Mouse (Mus musculus): ENCODE data around the gene Iqschfp. TPM values are rescaled to one million over a fixed set of nuclear protein-coding genes. Genes with fewer than 3 reads are reported as not detected.
A peak's percentile ranks its signal among the peaks of the same experiment; 100 is the strongest.

The Iqschfp gene
- total RNA-seq, 1 experiment from 2014 or later: not detected

DNA sequence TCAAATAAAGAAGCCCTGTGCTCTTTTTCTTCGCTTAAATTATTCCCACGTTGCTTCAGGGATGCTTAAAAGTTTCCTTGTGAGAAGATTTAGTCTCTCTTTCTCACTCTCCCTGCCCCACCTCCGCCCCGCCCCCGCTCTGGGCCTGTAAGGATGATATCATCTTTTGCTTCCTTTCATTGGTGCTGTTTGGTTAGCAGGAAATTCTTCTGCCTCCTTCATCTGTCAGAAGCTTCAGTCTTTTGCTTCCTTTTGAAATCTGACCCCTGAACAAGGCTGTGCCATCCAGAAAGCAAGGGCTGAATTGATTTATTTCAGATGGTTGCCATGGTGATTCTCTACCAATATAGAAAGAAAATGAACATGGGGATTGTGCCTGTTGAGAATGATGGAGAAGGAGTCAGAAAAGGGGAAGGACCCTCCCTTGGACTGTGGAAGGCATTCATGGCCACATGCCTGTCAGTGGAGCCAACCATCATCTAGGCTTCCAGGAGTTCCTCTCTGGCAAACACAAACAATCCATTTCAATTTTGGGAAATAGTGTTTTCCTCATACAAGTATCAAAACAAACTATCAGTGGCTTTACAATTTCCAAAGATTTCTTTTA is 62.5 kb downstream of the Iqschfp start:
- no peak for DNase-seq

DNA sequence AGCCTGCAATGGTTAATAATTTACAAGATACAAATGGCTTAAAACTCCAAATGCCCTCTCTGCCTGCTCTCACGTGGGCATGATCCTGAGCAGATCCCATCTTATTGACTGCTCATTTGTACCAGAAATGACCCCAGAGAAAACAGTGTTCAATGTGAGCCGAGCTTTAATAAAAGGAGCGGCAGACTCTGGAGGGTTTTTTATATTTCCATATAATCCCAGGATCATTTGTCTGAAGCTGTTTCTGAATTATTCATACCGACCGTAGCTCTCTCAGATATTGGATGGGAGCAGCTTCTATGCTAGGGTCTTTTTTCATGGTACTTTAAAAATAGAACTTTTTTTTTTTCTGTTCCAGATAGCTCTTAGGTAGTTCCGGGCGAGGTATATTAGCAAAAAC is 67.6 kb downstream of the Iqschfp start:
- no peak for DNase-seq

DNA sequence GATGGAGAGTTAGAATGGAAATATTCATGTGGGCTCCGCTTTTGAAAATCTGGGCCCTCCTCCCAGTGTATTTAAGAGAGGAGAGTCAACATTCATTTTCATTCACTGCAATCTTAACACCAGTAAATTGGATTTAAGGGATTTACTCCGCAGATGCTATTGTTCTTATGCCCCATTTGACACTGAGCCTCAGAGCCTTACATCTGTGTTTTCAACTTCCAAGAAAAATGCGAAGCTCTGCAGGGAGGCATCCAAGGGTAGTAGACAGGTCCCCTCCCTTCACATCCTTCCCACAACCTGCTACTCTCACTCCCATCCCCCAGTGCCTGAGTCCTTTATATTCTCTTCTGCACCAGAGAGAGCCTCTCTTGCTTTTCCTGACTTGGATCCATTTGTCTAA is 68.1 kb downstream of the Iqschfp start:
- DNase-seq: no peak

DNA sequence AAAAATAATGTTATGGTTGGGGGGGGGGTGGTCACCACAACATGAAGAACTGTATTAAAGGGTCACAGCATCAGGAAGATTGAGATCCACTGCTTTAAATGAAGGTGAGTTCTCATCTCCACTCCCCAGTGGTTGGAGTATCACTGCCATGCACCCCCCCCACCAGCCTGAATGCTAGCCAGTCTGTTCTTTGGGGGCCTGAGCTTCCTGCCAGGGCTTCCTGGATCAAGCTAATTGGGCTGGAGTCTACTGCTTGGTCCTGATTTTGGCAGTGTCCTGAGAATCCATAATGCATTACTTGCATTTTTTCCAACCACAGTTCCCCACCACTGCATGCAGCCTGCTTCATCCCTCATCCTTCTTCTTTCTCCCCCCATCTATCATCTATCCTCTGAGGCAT is 68.7 kb downstream of the Iqschfp start:
- DNase-seq: no peak

DNA sequence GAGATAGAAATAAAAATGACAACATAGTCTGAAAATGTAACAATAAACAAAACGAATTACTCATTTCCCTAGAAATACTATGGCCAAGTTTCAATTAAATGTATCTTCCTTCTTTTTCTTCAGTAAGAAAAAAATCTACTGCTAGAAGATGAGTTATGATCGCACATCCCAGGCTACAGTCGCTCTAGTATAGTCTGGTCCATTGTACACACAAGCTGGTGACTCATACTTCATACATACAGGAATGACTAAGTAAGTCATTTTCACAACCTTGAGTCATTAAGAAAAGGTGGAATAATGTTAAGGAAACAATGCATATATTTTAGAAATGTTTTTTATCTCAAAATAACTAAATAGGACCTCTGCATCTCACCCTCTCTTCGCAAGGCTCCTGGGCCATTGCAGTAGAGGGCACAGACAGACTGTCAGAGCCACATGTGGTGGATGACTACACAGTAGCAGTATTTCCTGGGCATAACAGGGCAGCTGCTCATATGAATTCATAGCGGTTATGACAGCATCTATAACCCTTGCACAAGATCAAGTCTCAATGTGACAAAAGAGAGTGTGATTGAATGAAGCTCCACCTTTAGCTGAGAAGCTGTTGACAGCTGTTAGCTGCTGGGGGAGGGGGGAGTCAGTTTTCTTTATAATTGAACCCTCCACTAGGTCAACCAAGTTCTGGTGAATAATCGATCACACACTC is 70.1 kb downstream of the Iqschfp start:
- no peak for DNase-seq

DNA sequence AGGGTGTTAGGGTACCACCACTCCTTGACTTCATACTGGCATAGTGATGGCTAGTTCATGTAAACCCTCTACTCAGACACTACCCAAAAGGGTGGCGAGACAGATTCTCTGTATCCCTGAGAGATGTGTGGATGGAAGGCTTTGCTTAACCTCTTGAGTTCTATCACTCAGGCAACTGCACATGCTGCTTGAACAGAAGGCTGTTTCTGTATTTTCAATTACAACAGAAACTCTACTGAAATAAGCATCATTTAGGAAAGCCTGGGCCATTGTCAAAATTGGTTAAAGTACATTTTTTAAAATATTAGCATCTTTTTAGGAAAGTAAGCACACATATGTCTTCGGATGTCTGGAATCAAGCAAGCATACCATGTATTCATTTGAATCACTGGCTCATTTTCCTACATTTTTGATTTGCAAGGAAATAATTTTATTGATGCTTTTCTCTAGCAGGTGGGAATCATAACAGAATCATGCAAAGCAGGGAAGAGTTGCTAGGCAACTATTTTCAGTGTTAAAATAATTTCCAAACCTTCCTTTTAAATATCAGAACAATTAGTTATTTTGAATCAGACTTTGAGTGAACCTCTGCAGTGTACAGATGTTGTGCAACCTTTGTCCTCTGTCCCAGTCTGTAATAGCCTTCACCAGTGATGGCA is 82.4 kb downstream of the Iqschfp start:
- DNase-seq: no peak

DNA sequence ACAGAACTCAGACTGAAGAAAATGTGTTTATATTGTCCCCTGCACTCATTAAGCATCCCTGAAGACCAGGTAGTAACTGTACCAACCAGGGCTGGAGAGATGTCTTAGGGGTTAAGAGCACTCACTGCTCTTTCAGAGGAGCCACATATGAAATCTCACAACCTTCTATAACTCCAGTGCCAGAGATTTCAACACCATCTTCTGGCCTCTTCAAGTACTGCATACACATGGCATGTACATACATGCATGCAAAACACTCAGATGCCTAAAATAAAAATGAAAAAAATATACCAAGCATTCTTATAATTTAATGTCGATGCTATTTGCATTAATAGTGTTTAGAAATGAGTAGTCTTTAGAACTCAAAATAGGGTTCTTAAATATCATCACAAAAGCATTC is 88.0 kb downstream of the Iqschfp start:
- no peak for DNase-seq

DNA sequence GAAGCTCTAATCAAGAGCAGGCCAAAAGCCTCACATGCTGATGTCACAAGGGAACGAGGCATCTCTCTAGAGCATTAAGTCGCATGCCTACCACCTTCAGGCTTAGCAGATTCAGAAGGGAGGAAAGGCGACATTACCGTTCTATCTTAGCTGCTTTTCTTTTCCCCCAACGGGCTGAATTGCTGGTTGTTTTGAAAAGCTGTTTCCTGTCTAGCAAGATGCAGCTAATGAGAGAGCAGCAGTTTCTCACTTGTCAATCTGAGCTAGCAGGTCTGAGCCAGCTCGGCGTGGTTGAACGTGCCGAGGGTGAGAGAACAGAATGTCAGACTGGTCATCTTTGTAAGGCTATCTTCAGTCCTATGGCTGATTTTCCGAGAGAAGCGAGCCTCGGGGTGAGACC is 91.3 kb downstream of the Iqschfp start:
- no peak for DNase-seq

DNA sequence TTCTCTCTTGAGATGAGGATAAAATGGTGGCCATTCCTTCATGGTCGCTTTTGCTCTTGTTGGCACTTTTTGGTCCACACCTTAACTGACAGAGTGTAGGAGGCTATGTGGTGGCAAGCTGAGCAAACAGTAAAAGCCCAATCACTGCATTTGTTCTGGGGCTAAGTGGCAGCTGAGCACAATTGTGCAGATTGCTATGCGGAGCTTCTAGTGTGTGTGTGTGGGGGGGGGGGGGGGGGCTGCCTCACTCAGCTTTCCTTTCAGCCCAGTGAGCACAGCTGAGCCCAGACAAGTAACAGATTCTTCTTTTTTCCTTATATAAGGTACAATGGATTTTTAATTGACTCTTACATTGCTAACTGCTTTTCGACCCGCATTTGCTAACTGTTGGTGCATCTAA is 110.4 kb downstream of the Iqschfp start:
- no peak for DNase-seq

DNA sequence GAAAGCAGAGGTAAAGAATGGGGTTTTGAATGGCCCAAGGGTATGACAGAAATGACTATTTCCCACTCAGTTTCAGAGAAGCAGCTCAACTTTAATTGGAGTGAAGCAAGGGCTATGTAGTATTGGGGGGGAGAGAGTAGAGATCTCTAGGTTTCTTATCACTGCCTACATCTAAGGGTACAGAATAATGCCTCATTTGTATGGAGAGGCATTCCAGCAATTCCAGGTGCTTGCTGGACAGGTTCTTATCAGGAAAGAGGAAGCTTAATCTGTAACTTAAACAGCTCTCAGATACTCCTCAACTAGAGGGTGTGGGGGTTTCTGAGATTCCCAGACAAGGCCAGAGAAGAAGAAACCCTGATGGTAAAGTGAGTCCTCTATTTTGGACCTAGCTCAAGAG is 120.3 kb downstream of the Iqschfp start:
- no peak for DNase-seq

DNA sequence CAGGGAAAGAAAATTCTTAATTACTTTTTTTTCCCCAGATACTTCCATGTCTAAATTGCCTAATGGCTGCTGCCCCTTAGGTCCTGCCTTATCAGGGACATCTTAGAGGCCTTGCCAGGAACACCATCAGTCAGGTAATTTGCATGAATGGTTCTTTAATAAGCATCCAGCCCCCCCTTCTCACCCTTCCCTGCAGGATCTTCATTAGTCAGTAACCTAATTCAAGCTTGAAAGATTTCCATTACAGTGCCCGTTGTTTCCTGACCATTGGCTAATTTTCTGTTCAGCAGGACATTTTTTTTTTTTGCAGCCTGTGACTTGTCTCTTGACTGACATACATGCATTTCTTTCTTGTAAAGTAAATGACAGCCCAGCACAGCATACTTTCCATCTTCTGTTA is 123.8 kb downstream of the Iqschfp start:
- DNase-seq: no peak

DNA sequence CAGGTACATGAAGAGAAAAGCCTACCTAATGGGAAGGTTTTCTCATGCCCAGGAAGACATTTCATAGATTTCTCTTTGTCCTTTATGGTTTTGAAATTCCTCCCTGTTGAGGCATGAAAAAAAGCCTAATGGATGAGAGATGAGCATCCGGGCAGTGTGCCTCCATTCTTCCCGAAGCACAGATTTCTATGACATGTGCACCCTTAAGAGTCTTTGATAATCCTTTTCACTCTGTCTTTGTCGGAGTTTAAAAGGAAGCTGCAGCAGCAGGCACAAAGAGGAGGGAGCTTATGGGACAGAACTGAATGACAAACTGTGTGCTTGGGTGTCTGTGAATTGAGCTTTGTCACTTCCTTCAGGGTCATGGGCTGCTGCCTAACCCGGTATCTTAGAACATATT is 127.4 kb downstream of the Iqschfp start:
- DNase-seq: no peak

DNA sequence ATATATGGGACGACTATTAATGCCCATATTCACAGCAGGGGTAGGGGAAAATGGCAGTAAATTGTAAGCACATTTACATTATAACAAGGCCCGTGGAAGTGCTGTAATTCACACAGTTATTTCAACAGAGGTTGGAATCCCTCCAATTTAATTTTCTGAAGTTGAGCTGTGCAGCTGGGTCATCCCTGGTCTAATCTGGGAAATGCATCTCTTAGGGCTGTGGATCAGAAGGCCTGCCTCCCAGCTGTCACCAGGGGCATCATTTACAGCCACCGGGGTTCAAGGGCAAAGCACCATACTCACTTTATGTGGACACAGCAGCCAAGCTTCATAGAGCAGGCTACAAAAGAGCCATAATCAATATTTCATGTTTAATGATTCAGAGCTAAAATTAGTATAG is 144.1 kb downstream of the Iqschfp start:
- DNase-seq: no peak

DNA sequence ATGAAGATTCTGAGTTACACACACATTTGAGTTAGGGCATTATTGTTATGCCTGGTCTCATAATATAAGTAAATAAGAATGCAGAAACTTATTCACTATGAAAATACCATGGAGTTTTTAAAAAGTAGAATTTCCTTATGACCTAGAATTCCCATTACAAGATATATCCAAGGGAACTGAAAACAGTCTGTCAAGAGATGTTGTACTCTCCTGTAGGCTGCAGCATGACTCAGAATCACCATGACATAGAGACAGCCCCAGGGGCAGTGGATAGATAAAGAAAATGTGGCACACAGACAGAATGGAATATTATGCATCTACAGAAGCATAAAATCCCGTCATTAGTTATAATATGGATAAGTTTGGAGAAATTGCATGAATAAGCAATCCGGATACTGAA is 150.9 kb downstream of the Iqschfp start:
- DNase-seq: no peak

DNA sequence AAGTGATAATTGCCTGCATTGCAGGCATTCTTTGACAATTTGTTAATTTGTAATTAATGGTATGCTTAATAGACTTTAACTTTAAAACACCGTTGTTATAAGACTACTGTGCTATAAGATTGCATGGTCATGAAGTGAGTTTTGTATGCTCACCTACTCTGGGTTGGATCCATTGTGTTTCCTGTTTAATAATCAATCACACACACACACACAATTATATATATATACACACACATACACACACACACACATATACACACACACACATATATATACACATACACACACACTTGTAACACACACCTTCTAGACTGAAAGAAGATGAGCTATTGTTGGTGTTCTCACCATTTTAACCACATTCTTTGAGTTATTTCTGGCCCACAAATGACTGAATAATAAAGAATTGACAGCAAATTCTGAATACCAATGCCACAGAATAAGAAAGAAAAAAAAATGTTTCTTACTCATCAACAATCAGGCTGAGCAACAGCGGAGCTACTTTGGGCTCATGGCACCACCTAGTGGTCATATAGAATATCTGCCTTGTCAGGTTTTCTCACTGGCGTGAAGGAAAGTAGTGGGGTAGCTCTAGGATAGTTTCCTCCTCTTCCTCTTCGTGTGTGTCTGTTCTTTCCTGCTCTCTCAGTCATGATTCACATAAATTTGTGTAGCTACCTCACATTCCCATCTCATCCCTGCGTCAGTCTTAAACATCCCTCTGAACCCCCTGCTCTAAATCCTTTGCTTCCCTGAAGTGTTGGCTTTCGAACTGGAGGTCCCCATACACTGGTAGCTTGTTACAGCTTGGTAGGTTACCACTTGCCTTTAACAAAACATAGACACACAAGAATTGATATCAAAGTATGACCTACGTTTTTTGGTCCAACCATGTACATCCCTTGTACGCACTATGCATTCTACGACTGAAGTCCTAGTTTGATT is 153.7 kb downstream of the Iqschfp start:
- DNase-seq: peak; percentile 7

DNA sequence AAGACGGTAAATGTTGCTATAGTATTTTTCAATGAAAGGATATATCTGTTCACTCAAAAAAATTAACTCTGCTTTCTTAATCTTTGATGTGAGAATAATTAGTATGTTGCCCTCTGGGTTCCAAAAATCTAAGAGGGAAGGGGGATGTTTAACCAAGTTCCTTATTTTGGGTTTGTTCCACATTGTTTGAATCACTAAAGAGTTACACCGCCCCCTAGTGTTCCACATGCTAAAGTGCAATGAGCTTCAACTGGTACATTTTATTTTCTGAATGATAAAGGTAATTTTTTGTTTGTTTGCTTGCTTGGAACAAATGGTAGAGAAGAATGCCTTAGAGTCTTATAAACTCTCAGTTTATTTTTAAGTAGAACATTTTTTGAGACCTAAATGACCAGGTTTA is 161.5 kb downstream of the Iqschfp start:
- no peak for DNase-seq

DNA sequence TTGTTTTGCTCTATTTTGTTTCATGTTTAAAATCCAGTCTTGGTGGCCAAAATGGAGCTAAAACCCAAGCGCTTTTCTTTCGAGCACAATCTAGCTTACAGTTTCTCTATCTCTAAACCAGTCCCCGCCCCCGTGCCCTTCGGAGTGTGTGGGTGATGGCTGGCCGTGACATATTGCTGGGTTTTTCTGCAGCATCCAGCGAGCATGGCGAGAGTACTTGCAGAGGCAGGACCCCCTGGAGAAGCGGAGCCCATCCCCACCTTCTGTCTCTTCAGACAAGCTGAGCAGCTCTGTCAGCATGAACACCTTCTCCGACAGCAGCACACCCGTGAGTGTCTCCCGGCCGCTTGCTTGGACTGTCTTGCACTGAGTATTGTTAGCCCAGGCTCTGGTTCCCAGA is 163.0 kb downstream of the Iqschfp start:
- no peak for DNase-seq

DNA sequence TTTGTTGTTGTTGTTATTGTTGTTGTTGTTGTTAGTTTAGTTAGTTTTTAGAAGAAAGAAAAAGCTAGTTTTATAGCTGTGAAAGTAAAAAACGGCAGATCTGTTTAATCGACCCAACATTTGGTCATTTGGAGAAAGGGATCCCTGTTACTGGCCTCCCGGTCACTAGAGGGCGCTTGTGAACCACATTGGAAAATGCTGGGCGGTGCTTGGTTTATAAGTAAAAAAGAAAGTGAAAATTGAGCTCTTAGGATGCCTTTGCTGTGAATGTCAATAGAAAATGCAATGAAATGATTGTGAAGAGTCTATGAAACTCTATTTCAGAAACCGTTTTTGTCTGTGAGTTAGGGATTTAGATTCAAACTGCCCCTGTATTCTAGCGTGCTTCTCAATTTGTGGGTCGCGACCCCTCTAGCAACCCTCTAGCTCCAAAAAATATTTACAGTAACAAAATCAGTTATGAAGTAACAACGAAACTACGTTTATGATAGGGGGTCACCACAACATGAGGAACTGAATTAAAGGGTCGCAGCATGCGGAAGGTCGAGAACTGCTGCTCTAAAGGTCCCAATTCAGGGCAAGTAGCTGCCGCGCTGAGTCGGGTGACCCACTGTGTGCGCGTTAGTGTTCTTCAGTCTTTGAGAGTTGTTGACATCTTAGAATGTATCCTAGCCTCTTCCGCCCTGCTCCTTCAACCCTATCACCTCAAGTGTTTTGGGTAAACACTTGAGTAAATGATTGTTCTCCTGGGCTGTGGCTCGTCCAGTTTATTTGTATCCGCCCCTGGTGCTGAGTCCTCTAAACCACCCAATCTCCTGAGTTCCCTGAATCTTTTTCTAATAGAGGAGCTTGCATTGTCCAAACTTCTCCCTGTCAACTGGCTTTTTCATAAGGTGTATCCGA is 164.6 kb downstream of the Iqschfp start:
- peak; percentile 78 for DNase-seq

DNA sequence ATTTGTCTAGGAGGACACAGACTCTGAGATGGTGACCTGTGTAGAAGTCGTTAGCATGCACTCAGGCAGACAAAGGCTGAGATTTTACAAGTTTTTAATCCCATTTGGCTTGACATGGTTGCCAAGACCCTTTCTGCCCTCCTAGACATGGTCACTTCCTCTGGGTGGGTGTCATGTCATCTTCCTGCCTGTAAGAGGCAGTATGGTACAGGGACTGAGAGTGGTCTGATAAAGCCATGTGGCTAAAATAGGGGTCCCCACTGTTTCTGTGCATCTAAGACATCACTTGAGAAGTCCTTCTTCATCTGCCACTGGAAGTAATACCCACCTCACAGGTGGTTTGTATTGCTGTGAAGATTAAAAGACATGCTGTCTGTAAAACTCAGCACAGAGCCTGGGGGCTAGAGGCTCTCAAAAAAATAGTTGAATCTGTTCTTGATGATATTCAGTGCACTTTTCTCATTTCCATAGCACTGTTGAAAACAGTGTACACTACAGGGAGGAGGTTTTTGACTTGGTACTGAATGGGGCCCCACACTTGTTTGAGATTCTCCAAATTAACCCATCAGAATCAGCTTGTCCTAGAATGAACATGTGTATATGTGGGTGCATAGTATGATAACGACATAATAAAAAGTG is 167.2 kb downstream of the Iqschfp start:
- DNase-seq: no peak

DNA sequence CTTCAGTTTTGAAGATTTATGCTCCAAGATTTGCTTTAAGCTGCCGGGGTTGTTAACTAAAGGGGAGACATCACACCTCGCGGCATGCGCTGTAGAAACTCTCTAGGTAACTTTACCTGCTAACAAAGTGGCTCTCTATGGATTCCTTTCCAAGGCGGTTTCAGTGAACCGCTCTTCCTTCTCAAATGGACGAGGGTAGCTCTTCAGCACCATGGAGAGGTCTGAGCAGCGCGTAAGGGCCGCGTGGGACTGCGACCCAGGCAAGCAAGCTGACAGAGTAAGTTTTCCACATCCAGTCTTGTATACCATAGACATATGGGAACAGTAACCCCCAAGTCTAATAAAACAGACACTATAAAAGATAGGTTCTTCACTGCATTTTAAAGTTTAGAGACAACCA is 172.7 kb downstream of the Iqschfp start, which contains the start of gene Schip1:
Gene Schip1, plus strand, starts transcription at position 72 of the 400 bp plus-strand sequence.
- peak; percentile 54 for DNase-seq

All from adrenal gland, postnatal 25 days (tissue).